Mouse (Mus musculus): ENCODE data around the gene Fkbp3.

Gene Fkbp3

GRCm38 (mm10) chr12:65073611-65074178, at the start of gene Fkbp3:
Gene Fkbp3 (minus strand): TSS chr12:65074007.
- DNase-seq (ENCODE audit: low read depth, low spot score): peak; percentile 99

- DNase-seq (ENCODE audit: low read depth, low spot score): peak; percentile 72
These were observed 45.6 kb upstream of the Fkbp3 start for GRCm38 (mm10) chr12:65119451-65119850.

GRCm38 (mm10) chr12:65118968-65119367, 45.2 kb upstream of the Fkbp3 start:
- DNase-seq (ENCODE audit: low read depth, low spot score): peak; percentile 66

GRCm38 (mm10) chr12:65114978-65115377, 41.2 kb upstream of the Fkbp3 start:
- peak; percentile 91 for DNase-seq (ENCODE audit: low read depth, low spot score)

GRCm38 (mm10) chr12:65113925-65114324, 40.1 kb upstream of the Fkbp3 start:
- peak; percentile 62 for DNase-seq (ENCODE audit: low read depth, low spot score)

- DNase-seq (ENCODE audit: low read depth, low spot score): peak; percentile 81
These were observed 39.0 kb upstream of the Fkbp3 start for GRCm38 (mm10) chr12:65112811-65113210.

- DNase-seq (ENCODE audit: low read depth, low spot score): peak; percentile 31
These were observed 37.7 kb upstream of the Fkbp3 start for GRCm38 (mm10) chr12:65111503-65111902.

GRCm38 (mm10) chr12:65108746-65109145, 34.9 kb upstream of the Fkbp3 start:
- peak; percentile 72 for DNase-seq (ENCODE audit: low read depth, low spot score)

- no peak for DNase-seq (ENCODE audit: low read depth, low spot score)
These were observed 3.1 kb upstream of the Fkbp3 start for GRCm38 (mm10) chr12:65076906-65077305.

- DNase-seq (ENCODE audit: low read depth, low spot score): no peak
These were observed 2.0 kb upstream of the Fkbp3 start for GRCm38 (mm10) chr12:65075733-65076310.

- peak; percentile 97 for DNase-seq (ENCODE audit: low read depth, low spot score)
These were observed 1.4 kb upstream of the Fkbp3 start, which contains the start of gene Fancm for GRCm38 (mm10) chr12:65075085-65075732. Gene Fancm (plus strand): TSS chr12:65075603.

GRCm38 (mm10) chr12:65074651-65075050, 844 bp upstream of the Fkbp3 start:
- DNase-seq (ENCODE audit: low read depth, low spot score): no peak

- DNase-seq (ENCODE audit: low read depth, low spot score): peak; percentile 52
These were observed 746 bp downstream of the Fkbp3 start for GRCm38 (mm10) chr12:65072911-65073610.

GRCm38 (mm10) chr12:65068409-65068808, 5.4 kb downstream of the Fkbp3 start:
- DNase-seq (ENCODE audit: low read depth, low spot score): no peak

GRCm38 (mm10) chr12:65066234-65066633, 7.6 kb downstream of the Fkbp3 start:
- no peak for DNase-seq (ENCODE audit: low read depth, low spot score)

- DNase-seq (ENCODE audit: low read depth, low spot score): no peak
These were observed 8.6 kb downstream of the Fkbp3 start for GRCm38 (mm10) chr12:65065241-65065640.

GRCm38 (mm10) chr12:65061082-65061481, 12.7 kb downstream of the Fkbp3 start:
- no peak for DNase-seq (ENCODE audit: low read depth, low spot score)

GRCm38 (mm10) chr12:65058203-65058602, 15.6 kb downstream of the Fkbp3 start:
- DNase-seq (ENCODE audit: low read depth, low spot score): no peak

- no peak for DNase-seq (ENCODE audit: low read depth, low spot score)
These were observed 25.0 kb downstream of the Fkbp3 start for GRCm38 (mm10) chr12:65048799-65049198.

- no peak for DNase-seq (ENCODE audit: low read depth, low spot score)
These were observed 36.3 kb downstream of the Fkbp3 start for GRCm38 (mm10) chr12:65037546-65037937.

- no peak for DNase-seq (ENCODE audit: low read depth, low spot score)
These were observed 36.8 kb downstream of the Fkbp3 start for GRCm38 (mm10) chr12:65036892-65037545.
